Comparison of ENCODE assay signal across 21 mouse cellular contexts in genomic region chr9:6175731-6176130, GRCm38 (mm10). TPM values are rescaled to one million over a fixed set of nuclear protein-coding genes. Genes with fewer than 3 reads are reported as not detected.
A peak's percentile ranks its signal among the peaks of the same experiment; 100 is the strongest.
DNase-seq lines count a peak whose midpoint lies in the region; ATAC-seq and TF ChIP-seq lines count a peak whose summit lies in the region.
"Had no signal": no experiment of that assay in that cellular context is flagged by ENCODE, and none has a peak within 500 bp of the region (broad histone marks: within the 10 kb centered on the region; RNA-seq: fewer than 3 reads in every experiment).

No protein-coding gene starts in this region.

- no peak overlapping the region for H3K9ac ChIP-seq in intestine, postnatal 0 days (ENCODE audit: low read depth, low read length)
- H3K9ac ChIP-seq: embryonic facial prominence, embryonic 12.5 days; forebrain, embryonic 13.5 days; forebrain, embryonic 15.5 days; forebrain, postnatal 0 days had no signal

- TF ChIP-seq CTCF in intestine, postnatal 0 days (IDR thresholded peaks at IDR 0.05; ENCODE audit: low read depth): no peak

- H3K4me2 ChIP-seq in intestine, postnatal 0 days (replicated peaks; ENCODE audit: low read depth): no peak overlapping the region
- H3K4me2 ChIP-seq: embryonic facial prominence, embryonic 12.5 days; forebrain, embryonic 13.5 days; forebrain, embryonic 15.5 days had no signal

- no peak overlapping the region for H3K4me3 ChIP-seq in intestine, postnatal 0 days (ENCODE audit: low read depth, low read length)
- H3K4me3 ChIP-seq: embryonic facial prominence, embryonic 10.5 days; embryonic facial prominence, embryonic 12.5 days; forebrain, embryonic 13.5 days; forebrain, embryonic 15.5 days had no signal

- H3K27ac ChIP-seq in intestine, postnatal 0 days (ENCODE audit: low read depth, low read length): no peak overlapping the region
- H3K27ac ChIP-seq: embryonic facial prominence, embryonic 10.5 days; embryonic facial prominence, embryonic 12.5 days; forebrain, embryonic 13.5 days; forebrain, embryonic 15.5 days had no signal

- H3K4me1 ChIP-seq in intestine, postnatal 0 days (replicated peaks; ENCODE audit: control insufficient read depth, insufficient read depth, low read length): no peaks in the 10 kb centered on the region
- H3K4me1 ChIP-seq: embryonic facial prominence, embryonic 10.5 days; embryonic facial prominence, embryonic 12.5 days; forebrain, embryonic 13.5 days; forebrain, embryonic 15.5 days had no signal

- H3K9me3 ChIP-seq in intestine, postnatal 0 days (ENCODE audit: control insufficient read depth): no peaks in the 10 kb centered on the region
- H3K9me3 ChIP-seq: embryonic facial prominence, embryonic 10.5 days; embryonic facial prominence, embryonic 12.5 days; forebrain, embryonic 13.5 days; forebrain, embryonic 15.5 days; G1E had no signal

- 81% methylated on average over 4 of the region's 4 CpGs for WGBS in intestine, postnatal 0 days

- no peaks in the 10 kb centered on the region for H3K27me3 ChIP-seq in intestine, postnatal 0 days (replicated peaks; ENCODE audit: control insufficient read depth, insufficient read depth, low read length)
- H3K27me3 ChIP-seq: CH12.LX; embryonic facial prominence, embryonic 12.5 days; forebrain, embryonic 13.5 days; forebrain, embryonic 15.5 days; Patski had no signal

- no peak for ATAC-seq in intestine, postnatal 0 days
- ATAC-seq: activated CD4-positive, CD25-positive, alpha-beta regulatory T cell, adult 4 months; CD4-positive, CD25-positive, alpha-beta regulatory T cell, adult 4 months; forebrain, embryonic 13.5 days; forebrain, embryonic 15.5 days; forebrain, postnatal 0 days; Patski had no signal

- H3K36me3 ChIP-seq in intestine, postnatal 0 days (ENCODE audit: control insufficient read depth, insufficient read depth): no peaks in the 10 kb centered on the region
- H3K36me3 ChIP-seq: embryonic facial prominence, embryonic 10.5 days; embryonic facial prominence, embryonic 12.5 days; forebrain, embryonic 15.5 days; G1E had no signal

- peak; percentile 14 to 71 for DNase-seq in adrenal gland, adult (ENCODE audit: inconsistent age in 2 of 2, low spot score in 1 of 2)
- no peak for DNase-seq in adrenal gland, adult 8-10 months
- peak; percentile 46 for DNase-seq in adrenal gland, postnatal 10 days
- no peak for DNase-seq in adrenal gland, adult 18-20 months (ENCODE audit: low spot score in 2 of 2)
- DNase-seq in adrenal gland, postnatal 36 days: peak; percentile 15 to 56
- DNase-seq: B cell, adult 2 months; cerebellum, adult 11 months; cerebellum, adult 2 months; cerebellum, adult 9-10 months; cerebellum, postnatal 25 days; forebrain, postnatal 0 days had no signal

RNA-seq across cellular contexts. Expression of gene Pdgfd, which starts 7.3 kb away (rescaled TPM):
- total RNA-seq in adrenal gland, adult 8-10 months (2022): 10 to 100 TPM; 18.3 to 49.0 (median 35.0) TPM
- 10 to 100 TPM; 22.0 to 24.5 TPM for total RNA-seq in adrenal gland, postnatal 10 days (2021)
- 10 to 100 TPM; 21.6 to 47.8 TPM for total RNA-seq in adrenal gland, adult 18-20 months (2021)
- total RNA-seq in adrenal gland, postnatal 36 days (2021): 10 to 100 TPM; 26.3 to 44.8 TPM
- polyA plus RNA-seq in intestine, postnatal 0 days (2015; fragmentation: Nextera tagmentation; extraction: Ambion mirVana): 5.8 and 6.3 TPM in 2 replicates
- total RNA-seq: CH12.LX, G1E had no signal
- polyA plus RNA-seq: activated CD4-positive, CD25-positive, alpha-beta regulatory T cell, adult 4 months; CD4-positive, CD25-positive, alpha-beta regulatory T cell, adult 4 months; G1E had no signal

Comparison
In these comparisons a context has a peak if more than half of its experiments do, and no peak if none do; other contexts are left out.
1. DNase-seq: peak in adrenal gland, adult (2 of 2), adrenal gland, postnatal 10 days (single experiment) and adrenal gland, postnatal 36 days (2 of 2); none in adrenal gland, adult 8-10 months (single experiment) and adrenal gland, adult 18-20 months (0 of 2).